Mouse (Mus musculus) forebrain, embryonic 13.5 days (tissue): ENCODE data around the gene Tmem252. TPM values are rescaled to one million over a fixed set of nuclear protein-coding genes. Genes with fewer than 3 reads are reported as not detected.
A peak's percentile ranks its signal among the peaks of the same experiment; 100 is the strongest.

Experiments used
- ATAC-seq: fragments of 200-750 bp; cut with Nextera tagmentation; 2 replicates; pipeline ENCODE4 v1.8.0; 2017
- H3K27ac ChIP-seq: fragments of 300-500 bp; sonication (generic); 2 replicates; pipeline ENCODE4 v1.5.1; 2015; ENCODE audit warnings: inconsistent platforms, mild to moderate bottlenecking, moderate library complexity
- H3K27me3 ChIP-seq: fragments of 300-500 bp; sonication (generic); 2 replicates; pipeline ENCODE4 v1.6.1; 2015; ENCODE audit warnings: mild to moderate bottlenecking, inconsistent platforms
- H3K36me3 ChIP-seq: fragments of 300-500 bp; sonication (generic); 2 replicates; pipeline ENCODE4 v1.6.1; 2015; ENCODE audit warnings: mild to moderate bottlenecking, inconsistent platforms; ENCODE audit not compliant: poor library complexity, severe bottlenecking
- H3K4me1 ChIP-seq: fragments of 300-500 bp; sonication (generic); 2 replicates; pipeline ENCODE4 v1.6.1; 2015; ENCODE audit warnings: inconsistent platforms
- H3K4me2 ChIP-seq: fragments of 300-500 bp; sonication (generic); 2 replicates; pipeline ENCODE4 v1.6.1; 2015; ENCODE audit warnings: inconsistent platforms, mild to moderate bottlenecking, moderate library complexity
- H3K4me3 ChIP-seq: fragments of 300-500 bp; sonication (generic); 2 replicates; pipeline ENCODE4 v1.5.1; 2015; ENCODE audit warnings: mild to moderate bottlenecking, inconsistent platforms
- H3K9ac ChIP-seq: fragments of 300-500 bp; sonication (generic); 2 replicates; pipeline ENCODE4 v1.6.1; 2015; ENCODE audit warnings: mild to moderate bottlenecking, inconsistent platforms
- H3K9me3 ChIP-seq: fragments of 300-500 bp; sonication (generic); replicated peaks from 2 replicates; pipeline ENCODE4 v1.6.1; 2016; ENCODE audit warnings: inconsistent platforms
- WGBS: fragments of 180-500 bp; shearing (Covaris S2); methylation state at CpG from one replicate; pipeline ENCODE4 v1.1.7; 2015; 5-methylcytosine and 5-hydroxymethylcytosine counted together
- polyA plus RNA-seq: library from polyadenylated mRNA; unstranded; fragments of >200 nt; fragmentation: Nextera tagmentation; extraction: Ambion mirVana; gene quantifications from 2 replicates; pipeline ENCODE4 v1.2.1, GENCODE M21; 2015

Tmem252 gene
- polyA plus RNA-seq, 1 experiment from 2014 or later, result 0.84 TPM

DNA sequence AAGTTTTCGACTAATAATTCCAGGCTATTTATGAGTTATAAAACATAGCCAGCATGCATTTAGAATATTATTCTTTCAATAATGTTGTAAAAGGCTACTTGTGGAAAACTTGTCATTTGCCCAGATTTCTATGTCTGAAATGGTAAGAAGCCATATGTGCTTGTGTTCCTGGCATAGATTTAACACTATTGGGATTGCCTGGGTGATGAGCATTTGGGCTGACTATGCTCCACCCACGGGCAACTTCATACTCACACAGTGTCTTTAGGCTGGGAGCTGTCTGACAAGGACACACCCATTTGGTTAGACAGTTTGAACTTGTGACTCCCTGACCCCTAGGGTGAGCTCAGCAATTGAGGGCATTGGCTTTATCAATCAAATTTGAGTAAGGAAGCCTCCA is 30.5 kb downstream of the Tmem252 start:
- H3K36me3 ChIP-seq, result no peaks in the 10 kb centered on the region

DNA sequence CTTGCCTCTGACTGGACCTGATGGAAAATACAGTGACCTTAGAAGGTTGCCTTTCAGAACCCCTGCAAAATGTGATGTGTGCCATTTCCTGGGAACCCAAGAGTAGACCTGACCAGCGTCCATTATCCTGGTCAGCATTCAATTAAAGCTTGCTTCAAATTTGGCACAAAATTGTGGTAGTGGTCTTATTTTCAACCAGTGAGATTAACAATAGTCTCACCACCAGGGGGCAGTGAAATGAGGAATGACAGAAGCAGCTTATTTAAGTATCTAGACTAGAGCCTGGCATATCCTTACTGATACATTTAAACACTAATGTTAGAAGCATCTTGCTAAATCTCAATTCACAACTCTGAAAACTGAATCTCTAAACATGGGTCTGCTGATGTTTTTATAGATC is 31.6 kb downstream of the Tmem252 start:
- Histone ChIP-seq H3K9ac (no peak overlapping the region), H3K27ac (no peak overlapping the region)
- 64% methylated on average over 1 of the region's 1 CpGs for WGBS

More for the DNA sequence above, 30.5 kb downstream of the Tmem252 start:
- WGBS, result 86% methylated on average over 2 of the region's 2 CpGs
- Histone ChIP-seq H3K4me1 (no peaks in the 10 kb centered on the region), H3K4me2 (no peak overlapping the region), H3K27me3 (no peaks in the 10 kb centered on the region), H3K27ac (no peak overlapping the region), H3K9ac (no peak overlapping the region), H3K4me3 (no peak overlapping the region), H3K9me3 (no peaks in the 10 kb centered on the region)
- ATAC-seq, result no peak

DNA sequence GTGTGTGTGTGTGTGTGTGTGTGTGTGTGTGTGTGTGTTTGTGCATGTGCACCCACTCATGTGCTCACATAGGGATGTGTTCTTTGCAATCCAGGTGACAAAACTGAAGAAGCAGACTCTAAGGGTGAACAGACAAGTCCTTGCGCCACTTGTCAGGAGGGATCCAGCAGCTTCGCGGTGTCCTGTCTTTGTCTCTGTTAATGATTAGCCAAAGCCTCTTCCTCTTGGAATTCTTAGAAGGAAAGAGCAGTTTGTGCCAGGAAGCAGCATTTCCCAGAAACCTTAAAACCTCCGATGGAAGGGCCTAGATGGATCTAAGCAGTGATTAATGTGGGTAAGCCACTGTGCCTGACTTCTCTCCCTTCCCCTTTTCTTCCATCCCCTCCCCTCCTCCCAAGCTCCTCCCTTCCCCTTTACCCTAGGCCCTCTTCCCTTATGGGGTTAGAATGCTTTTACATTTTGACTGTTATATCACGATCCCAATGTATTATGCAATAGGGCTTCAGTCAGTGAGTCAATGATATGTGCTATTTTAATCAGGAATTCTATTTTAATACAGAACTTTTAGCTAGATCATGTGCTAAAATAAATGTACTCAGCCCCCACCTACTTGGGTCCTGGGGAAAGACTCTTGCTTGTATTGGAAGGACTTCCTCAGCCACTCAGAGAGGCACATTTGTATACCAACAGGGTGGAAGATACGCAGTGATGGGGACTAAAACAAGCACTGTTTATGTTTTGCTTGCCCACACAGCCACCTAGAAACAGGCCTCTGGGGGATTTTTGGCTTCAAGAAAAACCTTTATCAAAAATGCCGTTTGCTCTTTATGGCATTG is 33.5 kb downstream of the Tmem252 start:
- no peak for ATAC-seq
- no peaks in the 10 kb centered on the region for H3K4me1 ChIP-seq
- H3K9me3 ChIP-seq, result no peaks in the 10 kb centered on the region
- no peak overlapping the region for H3K9ac ChIP-seq
- no peak overlapping the region for H3K4me3 ChIP-seq
- H3K27ac ChIP-seq, result no peak overlapping the region
- H3K4me2 ChIP-seq, result no peak overlapping the region
- no peaks in the 10 kb centered on the region for H3K27me3 ChIP-seq
- 86% methylated on average over 7 of the region's 7 CpGs for WGBS
- no peaks in the 10 kb centered on the region for H3K36me3 ChIP-seq

More for the DNA sequence above, 31.6 kb downstream of the Tmem252 start:
- Histone ChIP-seq H3K27me3 (no peaks in the 10 kb centered on the region), H3K9me3 (no peaks in the 10 kb centered on the region), H3K4me1 (no peaks in the 10 kb centered on the region), H3K36me3 (no peaks in the 10 kb centered on the region), H3K4me3 (no peak overlapping the region), H3K4me2 (no peak overlapping the region)
- ATAC-seq, result no peak

DNA sequence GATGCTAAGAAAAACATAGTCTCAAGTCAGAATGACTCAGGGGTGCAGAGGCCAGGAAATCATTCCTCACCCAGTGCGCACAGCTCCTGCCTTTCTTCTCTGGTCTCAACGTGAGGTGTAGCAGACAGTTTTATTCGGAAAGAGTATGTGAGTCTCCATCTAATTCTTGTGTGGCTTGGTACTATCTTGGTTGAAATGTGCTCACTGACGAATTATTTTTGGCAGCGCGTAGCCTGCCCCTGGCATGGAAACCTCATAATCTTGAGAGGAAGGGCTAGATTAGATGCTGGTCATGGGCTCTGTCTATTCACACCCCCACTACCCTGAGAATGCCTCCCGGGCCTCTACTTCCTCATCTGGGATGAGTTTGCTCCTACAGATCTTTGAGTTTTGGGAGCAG is 34.2 kb downstream of the Tmem252 start:
- no peak overlapping the region for H3K27ac ChIP-seq
- H3K4me3 ChIP-seq, result no peak overlapping the region
- H3K9me3 ChIP-seq, result no peaks in the 10 kb centered on the region
- 92% methylated on average over 7 of the region's 7 CpGs for WGBS
- H3K27me3 ChIP-seq, result no peaks in the 10 kb centered on the region
- no peaks in the 10 kb centered on the region for H3K4me1 ChIP-seq
- no peak for ATAC-seq
- H3K9ac ChIP-seq, result no peak overlapping the region
- H3K4me2 ChIP-seq, result no peak overlapping the region
- H3K36me3 ChIP-seq, result no peaks in the 10 kb centered on the region

DNA sequence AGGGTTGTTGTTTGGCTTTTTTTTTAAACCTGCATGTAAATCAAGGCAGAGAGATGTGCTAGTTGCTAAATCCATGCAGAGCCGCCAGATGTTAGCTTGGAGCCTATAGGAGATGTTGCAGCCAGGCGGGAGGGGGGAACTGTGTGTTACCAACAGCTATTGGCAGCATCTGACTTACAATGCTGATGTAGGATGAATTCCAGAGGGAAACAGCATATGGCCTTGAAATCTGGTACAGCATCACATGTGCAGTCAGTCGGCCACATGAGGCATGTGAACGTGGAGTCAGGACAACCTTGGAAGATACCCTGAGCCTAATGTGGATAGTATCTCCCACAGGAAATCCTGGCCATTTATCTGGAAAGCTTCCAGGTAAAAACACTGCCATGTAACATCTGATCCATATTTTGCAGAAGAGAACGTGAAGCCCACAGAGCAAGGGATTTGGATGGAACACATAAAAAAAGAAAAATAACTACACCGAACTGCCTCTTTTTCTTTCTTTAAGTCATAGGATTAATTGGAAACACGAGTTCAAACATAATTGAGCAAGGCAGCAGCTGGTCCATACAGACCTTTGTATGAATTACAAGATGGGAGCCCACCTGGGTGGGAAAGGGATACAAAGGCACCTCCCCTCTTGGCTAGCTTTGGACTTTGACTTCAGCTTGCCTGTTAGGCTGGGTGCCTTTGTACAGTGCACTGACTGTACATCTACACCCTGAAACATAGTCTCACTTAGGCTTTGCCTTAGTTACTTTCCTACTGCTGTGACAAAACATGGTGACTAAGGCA is 42.7 kb downstream of the Tmem252 start:
- Histone ChIP-seq H3K4me3 (no peak overlapping the region), H3K36me3 (no peaks in the 10 kb centered on the region), H3K27ac (no peak overlapping the region), H3K4me1 (no peaks in the 10 kb centered on the region), H3K4me2 (no peak overlapping the region), H3K9me3 (no peaks in the 10 kb centered on the region), H3K9ac (no peak overlapping the region), H3K27me3 (no peaks in the 10 kb centered on the region)
- ATAC-seq, result peak; percentile 33; the same call in 1 of the 2 replicates
- 83% methylated on average over 7 of the region's 7 CpGs for WGBS

DNA sequence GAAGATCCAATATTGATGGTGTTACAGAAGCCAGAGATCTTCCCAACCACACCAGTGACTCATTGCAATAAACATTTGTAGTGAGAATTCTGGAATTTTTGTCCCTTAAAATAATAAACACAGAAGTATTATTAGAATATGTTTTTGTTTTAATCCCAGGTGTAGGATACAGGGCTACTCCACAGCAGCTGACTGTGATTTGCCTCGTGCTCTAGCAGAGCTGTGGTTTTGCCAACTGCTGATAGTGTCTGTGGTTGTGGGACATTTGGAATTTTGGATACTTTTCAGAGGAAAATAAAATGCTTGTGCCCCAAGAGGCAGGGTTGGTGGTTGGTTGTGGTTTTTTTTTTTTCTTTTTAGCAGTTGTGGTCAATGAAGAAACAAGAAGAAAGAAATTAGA is 44.2 kb downstream of the Tmem252 start:
- H3K9ac ChIP-seq, result no peak overlapping the region
- no peaks in the 10 kb centered on the region for H3K9me3 ChIP-seq
- no peak for ATAC-seq
- H3K4me1 ChIP-seq, result no peaks in the 10 kb centered on the region
- H3K27ac ChIP-seq, result no peak overlapping the region
- no peaks in the 10 kb centered on the region for H3K27me3 ChIP-seq
- no peaks in the 10 kb centered on the region for H3K36me3 ChIP-seq
- H3K4me2 ChIP-seq, result no peak overlapping the region
- H3K4me3 ChIP-seq, result no peak overlapping the region
- 86% methylated on average over 1 of the region's 1 CpGs for WGBS

DNA sequence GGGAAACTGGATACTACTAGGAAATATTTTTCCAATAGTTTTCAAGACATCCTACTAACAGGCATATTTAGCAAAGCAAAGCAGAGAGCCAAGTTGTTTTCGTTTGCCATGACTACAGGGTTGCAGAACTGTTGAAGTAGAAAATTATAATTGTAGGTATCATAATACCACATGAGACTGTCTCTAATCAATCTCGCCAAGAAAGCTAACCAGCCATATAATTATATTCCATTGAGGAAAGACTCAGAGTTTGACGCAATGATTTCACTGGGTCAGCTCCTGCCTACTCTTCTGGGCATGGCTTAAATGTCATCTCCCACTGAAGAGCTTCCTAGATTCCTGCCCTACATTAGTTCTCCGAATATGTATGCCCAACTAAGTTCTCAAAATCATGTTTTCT is 45.7 kb downstream of the Tmem252 start:
- Histone ChIP-seq H3K27ac (no peak overlapping the region), H3K36me3 (no peaks in the 10 kb centered on the region), H3K4me3 (no peak overlapping the region), H3K9ac (no peak overlapping the region), H3K9me3 (no peaks in the 10 kb centered on the region), H3K4me1 (no peaks in the 10 kb centered on the region), H3K4me2 (no peak overlapping the region), H3K27me3 (no peaks in the 10 kb centered on the region)
- 76% methylated on average over 4 of the region's 4 CpGs for WGBS
- no peak for ATAC-seq

DNA sequence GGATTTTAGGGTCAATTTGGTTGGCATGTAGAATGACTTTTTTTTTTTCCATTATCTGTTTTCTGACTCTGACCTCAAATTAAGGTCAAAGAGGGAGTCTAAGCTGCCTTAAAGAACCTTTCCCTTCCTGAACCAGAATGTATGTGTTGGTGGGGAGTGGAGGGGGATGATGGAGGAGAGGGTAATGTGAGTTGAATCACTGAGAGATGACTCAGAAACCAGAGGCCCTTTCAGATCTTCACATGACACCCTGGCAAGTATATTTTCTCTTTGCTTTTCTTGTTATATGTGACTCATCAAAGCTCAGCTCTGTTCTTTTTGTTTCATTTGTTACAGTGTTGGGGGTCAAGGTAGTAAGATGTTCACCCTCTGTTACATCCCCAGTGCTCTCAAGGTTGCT is 46.6 kb downstream of the Tmem252 start:
- no peak overlapping the region for H3K27ac ChIP-seq
- no peak overlapping the region for H3K4me2 ChIP-seq
- no peaks in the 10 kb centered on the region for H3K9me3 ChIP-seq
- no peak for ATAC-seq
- no peaks in the 10 kb centered on the region for H3K4me1 ChIP-seq
- H3K27me3 ChIP-seq, result no peaks in the 10 kb centered on the region
- H3K36me3 ChIP-seq, result no peaks in the 10 kb centered on the region
- H3K9ac ChIP-seq, result no peak overlapping the region
- H3K4me3 ChIP-seq, result no peak overlapping the region

DNA sequence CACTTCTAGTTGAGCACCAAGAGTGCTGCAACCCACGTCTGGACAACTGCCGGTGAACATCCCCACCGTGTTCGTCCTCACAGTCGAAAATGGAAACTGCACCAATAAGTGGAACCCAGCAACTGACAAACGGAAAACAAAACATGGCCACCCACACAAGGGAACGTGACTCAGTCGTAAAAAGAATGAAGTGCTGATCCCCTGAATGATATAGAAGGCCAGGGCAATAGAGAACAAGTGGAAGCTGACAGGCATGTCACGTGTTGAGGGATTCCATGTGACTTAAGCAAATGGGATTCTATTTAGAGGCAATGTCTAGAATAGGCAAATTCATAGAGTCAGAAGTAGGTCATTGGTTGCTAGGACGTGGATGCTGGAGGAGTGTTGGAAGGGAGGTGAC is 50.6 kb downstream of the Tmem252 start:
- Histone ChIP-seq H3K4me1 (no peaks in the 10 kb centered on the region), H3K9ac (no peak overlapping the region), H3K27me3 (no peaks in the 10 kb centered on the region), H3K36me3 (no peaks in the 10 kb centered on the region), H3K27ac (no peak overlapping the region), H3K9me3 (no peaks in the 10 kb centered on the region), H3K4me3 (no peak overlapping the region), H3K4me2 (no peak overlapping the region)
- ATAC-seq, result no peak
- WGBS, result 84% methylated on average over 10 of the region's 10 CpGs

DNA sequence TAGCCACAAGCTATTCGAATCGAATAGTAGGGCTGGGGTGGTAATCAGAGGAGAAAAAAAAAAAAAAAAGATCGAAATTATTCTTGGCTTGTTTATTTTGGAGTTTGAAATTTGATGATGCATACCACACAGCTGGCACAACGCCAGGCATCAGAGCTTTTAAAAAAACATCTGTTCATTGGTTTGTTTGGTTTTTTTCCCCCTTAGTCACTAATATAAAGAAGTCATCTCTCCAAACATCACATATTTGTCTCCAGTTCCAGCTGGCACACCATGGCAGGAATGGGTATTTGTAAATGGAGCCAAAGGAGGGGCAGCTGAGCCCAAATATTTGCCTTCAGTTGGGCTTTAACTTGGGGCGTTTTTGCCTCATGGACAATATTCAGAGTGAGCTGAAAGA is 56.9 kb downstream of the Tmem252 start:
- no peaks in the 10 kb centered on the region for H3K9me3 ChIP-seq
- no peak overlapping the region for H3K27ac ChIP-seq
- no peaks in the 10 kb centered on the region for H3K36me3 ChIP-seq
- ATAC-seq, result no peak
- no peak overlapping the region for H3K4me3 ChIP-seq
- no peak overlapping the region for H3K4me2 ChIP-seq
- peaks cover 7% of the 10 kb centered on the region for H3K4me1 ChIP-seq
- H3K9ac ChIP-seq, result no peak overlapping the region
- 77% methylated on average over 5 of the region's 5 CpGs for WGBS
- H3K27me3 ChIP-seq, result no peaks in the 10 kb centered on the region
